Mouse (Mus musculus) spleen, postnatal 14 days (tissue): Measurements from ENCODE around the gene Pcnx3.
"Not testable (repeated sequence)": the region's sequence is repeated elsewhere in the genome, so short reads cannot be mapped to it uniquely, and the experiment has no call there.

Source experiments
- DNase-seq, 2 experiments: peaks; one replicate each; pipeline ENCODE4 v3.0.0; 2021 to 2022; ENCODE audit warnings: low spot score in 2 of 2

Gene Pcnx3

DNA sequence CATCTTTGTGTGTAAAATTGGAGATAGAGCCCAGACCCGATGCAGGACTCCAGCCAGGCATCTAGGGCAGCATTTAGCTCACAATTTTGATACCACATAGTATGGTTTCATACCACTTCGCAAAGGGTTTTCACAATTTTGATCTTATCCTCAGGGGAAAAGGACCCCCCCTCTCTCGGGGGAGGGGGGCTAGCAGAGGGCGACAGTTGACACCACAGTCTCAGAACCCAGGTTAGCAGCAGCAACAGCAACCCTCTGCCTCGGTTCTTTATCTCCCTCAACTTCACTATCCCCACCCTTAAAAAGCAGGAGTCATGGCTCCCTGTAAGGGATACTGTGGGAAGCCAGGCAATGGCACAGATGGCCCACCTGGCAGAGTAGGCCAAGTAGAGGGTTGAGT, 24.5 kb upstream of the Pcnx3 start:
- no peak for DNase-seq

- DNase-seq, result no peak
Measured at GRCm38 (mm10) chr19:5711907-5712460, 23.3 kb upstream of the Pcnx3 start.

DNA sequence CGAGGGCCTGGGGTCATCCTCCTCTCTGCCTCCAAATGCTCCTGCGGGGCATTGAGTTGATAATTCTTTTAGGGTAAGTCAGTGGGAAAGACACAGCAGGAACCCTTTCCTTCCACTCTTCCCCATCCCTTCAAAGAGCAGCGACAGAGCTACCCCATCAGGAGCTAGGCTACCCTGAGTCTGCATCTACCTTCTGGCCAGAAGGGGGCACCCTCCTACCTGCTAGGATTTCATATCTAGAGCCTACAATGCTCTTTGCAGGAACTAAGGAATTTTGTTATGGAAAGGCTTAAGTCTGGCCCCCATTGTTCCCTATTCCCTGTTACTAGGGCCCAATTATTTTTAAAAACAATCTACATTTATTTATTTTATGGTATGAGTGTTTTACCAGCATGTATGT, 22.5 kb upstream of the Pcnx3 start:
- DNase-seq, result peak in 1 of 2 experiments; percentile 68

GRCm38 (mm10) chr19:5710581-5710980, 21.9 kb upstream of the Pcnx3 start:
- DNase-seq, result no peak

DNA sequence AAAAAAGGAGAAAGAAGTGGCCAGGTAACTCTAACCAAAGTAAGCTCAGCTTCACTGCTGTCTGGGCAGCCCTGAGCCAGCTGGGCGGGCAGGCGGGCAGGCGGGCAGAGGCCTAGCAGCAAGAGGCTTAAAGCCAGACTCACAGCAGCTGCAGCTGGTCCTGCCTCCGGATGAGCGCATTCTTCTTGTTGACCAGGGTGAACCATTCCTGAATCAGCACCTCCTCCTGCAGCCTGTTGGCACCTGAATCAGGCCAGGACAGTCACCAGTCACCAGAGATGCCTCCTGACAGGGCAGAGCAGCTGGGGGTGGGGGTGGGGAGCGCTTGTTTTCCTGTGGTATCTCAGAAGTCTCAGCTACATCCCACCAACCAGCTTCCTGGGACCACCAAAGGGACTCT, 21.4 kb upstream of the Pcnx3 start:
- no peak for DNase-seq

- DNase-seq, result peak in 1 of 2 experiments; percentile 51
Measured at GRCm38 (mm10) chr19:5704801-5705571, 16.3 kb upstream of the Pcnx3 start.

DNA sequence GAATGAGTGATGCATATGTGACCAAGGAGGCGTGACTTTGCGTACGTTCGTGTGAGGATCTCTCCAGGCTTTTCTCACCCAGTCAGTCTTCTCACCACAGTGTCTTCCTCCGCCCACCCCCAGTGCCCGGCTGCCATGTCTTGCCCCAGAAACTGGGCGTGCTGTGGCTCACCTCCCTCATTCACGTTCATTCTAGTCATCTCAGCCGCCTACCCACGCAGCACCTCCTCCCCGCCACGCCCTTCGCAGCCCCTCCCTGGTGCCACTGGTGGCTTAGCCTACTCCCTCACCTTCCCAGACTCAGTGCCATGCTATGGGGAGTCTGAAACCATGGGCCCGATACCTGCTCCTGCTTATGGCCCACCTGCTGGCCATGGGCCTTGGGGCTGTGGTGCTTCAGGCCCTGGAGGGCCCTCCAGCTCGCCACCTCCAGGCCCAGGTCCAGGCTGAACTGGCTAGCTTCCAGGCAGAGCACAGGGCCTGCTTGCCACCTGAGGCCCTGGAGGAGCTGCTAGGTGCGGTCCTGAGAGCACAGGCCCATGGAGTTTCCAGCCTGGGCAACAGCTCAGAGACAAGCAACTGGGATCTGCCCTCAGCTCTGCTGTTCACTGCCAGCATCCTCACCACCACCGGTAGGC, 15.6 kb upstream of the Pcnx3 start, which contains the start of gene Kcnk7:
Kcnk7 (plus strand) TSS at position 205 of the 638 bp plus-strand sequence.
- peak in 1 of 2 experiments; percentile 41 for DNase-seq

GRCm38 (mm10) chr19:5695849-5696462, 7.2 kb upstream of the Pcnx3 start:
- DNase-seq, result no peak

DNA sequence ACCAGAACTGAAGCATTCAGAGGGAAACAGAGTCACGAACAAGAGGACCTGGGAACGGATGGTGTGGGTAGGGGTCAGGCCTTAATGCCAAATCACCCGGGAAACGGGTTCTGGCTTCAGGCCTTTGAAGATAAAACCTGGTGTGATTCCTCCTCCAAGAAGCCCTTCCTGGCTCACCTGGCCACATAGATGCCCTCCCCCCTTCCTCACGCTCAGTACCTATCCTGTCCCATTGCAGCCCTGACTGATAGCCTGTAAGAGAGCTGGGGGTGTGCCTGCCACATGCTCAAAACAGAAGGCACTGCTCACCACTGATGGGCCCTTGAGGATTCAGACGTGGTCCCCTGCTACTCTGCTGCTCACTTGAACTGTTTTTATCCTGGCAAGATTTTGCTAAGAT, 5.1 kb upstream of the Pcnx3 start:
- no peak for DNase-seq

DNA sequence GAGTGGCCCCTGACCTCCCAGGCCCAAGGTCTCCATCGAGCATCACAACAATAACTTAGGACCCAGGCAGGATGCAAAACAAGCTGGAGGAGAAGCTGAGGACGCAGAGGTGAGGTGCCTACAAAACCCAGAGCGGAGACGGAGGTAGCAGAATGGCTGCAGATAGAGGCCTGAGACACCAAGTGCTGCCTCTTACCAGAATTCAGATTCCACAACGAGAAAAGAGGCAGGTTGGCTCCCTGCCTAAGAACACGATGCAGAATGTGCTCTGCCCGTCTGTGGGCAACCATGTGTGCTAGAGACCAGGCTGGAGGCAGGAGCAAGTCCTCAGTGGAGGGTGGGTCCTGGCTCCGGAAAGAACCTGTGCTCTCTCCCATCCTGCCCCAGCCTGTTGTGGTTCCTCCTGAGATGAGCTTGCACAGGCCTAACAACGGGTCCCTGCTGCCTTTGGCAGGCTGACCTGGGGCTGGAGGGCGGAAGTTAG, 4.2 kb upstream of the Pcnx3 start:
- DNase-seq, result no peak

GRCm38 (mm10) chr19:5692086-5692912, 3.6 kb upstream of the Pcnx3 start:
- DNase-seq, result no peak

DNA sequence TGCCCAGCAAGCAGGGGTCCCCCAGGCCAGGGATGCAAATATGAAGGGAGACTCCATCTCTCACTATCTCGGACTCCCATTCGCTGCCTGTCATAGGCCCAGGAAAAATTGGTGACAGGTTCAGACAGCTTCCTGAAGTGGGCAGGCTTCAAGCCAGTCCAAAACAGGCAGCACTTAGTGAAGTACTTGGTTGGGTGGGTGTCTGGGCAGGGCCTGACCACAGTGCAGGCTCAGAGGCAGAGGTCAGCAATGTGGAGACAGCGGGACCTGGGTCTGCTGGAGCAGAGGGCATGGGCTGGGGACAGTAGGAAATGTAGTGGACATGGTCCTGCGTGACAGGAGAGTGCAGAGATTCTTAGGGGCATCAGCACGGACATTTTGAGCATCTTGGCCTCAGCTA, 2.9 kb upstream of the Pcnx3 start:
- no peak for DNase-seq

DNA sequence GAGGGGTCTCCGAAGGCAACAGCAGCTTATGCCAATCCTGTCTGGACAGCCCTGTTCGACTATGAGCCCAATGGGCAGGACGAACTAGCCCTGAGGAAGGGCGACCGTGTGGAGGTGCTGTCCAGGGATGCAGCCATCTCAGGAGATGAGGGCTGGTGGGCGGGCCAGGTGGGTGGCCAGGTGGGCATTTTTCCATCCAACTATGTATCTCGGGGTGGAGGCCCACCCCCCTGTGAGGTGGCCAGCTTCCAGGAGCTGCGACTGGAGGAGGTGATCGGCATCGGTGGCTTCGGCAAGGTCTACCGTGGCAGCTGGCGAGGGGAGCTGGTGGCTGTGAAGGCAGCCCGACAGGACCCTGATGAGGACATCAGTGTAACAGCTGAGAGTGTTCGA, 1.6 kb upstream of the Pcnx3 start:
- DNase-seq, result no peak

DNA sequence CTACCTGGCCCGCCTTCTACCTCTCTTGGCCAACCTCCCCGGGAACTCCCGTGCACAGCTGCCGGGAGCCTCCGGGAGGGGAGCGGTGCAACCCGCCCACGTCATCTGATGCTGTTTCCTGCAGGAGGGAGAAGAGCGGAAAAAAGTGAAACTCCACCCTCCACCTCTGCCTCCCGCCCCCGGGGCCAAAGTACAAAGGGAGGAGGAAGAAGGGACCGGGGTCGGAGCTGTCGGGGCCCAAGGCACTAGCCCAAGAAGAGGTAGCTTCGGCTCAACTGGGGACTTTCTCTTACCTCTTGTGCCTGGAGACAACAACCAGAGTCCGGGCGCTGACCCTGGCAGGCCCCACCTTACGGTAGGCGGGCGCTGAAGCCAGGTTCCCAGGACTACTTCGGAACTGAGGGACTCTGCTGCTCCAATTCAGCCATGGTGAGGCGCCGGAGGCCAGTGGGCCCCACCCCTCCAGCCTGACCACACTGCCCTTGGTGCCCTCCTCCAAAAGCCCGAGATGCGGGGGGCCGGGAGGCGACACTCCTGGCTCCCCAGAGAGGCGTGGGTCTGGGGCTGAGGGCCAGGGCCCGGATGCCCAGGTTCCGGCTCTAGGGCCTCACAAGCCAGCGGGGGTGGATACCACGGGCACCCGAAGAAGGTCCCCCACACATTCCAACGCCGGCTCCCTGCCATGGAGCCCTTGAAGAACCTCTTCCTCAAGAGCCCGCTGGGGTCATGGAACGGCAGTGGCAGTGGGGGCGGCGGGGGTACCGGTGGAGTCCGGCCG, 1.0 kb upstream of the Pcnx3 start:
- DNase-seq, result peak; percentile 70 to 77

DNA sequence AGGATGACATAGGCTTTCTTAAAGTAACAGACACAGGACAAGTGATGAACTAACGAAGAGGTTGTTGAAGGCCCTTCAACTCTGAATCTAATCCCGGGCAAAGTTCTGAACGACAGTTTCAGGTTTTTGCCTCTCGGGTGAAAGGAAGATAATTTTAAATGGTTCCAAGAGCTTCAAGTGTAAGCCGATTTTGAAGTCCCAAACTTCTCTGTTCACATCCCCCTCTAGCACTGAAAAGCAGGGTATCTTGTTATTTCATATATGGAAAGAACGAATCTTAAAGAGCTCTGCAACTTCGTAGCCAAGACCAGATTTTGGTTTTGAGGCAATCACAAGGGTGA, 350 bp upstream of the Pcnx3 start:
- DNase-seq, result no peak

DNA sequence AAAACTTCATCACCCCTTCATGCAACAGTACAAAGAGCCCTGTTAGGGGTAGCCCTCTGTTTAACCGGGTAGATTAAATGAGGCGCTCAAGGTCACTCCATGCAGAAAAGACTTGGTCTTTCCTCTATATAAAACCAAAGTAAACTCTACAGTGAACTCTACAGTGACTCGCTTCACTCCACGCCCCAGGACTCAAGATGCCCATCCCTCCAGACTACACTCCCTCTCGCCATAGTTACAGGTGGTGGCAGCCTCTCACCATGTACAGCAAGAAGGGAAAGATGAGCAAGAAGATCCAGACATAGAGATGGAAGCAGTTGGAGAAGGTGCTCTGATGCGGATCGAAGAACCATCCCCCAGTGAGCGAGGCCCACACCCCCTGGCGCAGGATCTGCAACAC, 970 bp downstream of the Pcnx3 start:
- DNase-seq, result no peak

GRCm38 (mm10) chr19:5686954-5687353, 1.8 kb downstream of the Pcnx3 start:
- DNase-seq, result not testable (repeated sequence)

GRCm38 (mm10) chr19:5686437-5686836, 2.3 kb downstream of the Pcnx3 start:
- DNase-seq, result no peak

GRCm38 (mm10) chr19:5685861-5686260, 2.8 kb downstream of the Pcnx3 start:
- DNase-seq, result no peak

DNA sequence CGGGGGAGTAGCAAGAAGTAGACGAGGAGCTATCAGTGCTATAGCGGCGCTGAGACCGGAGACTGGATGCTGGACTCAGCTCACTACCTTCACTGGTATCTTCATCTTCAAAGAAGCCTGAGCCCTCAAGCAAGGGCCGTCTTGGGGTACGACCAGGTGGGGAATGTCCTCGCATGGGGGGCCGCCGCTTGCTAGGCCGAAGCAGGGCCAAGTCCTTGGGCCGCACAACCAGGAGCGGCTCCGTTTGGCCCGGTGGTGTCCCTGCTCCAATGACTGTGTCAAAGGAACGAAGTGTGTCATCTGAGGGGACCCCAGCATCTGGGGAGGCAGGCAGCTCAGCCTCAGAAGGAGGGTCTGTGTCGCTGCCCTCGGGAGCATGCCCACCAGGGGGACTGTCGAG, 3.3 kb downstream of the Pcnx3 start:
- no peak for DNase-seq

GRCm38 (mm10) chr19:5684985-5685384, 3.7 kb downstream of the Pcnx3 start:
- no peak for DNase-seq
